Mouse (Mus musculus) kidney, postnatal 36 days (tissue): Measurements from ENCODE around the gene Mmrn2.
A peak's percentile ranks its signal among the peaks of the same experiment; 100 is the strongest.
"Not testable (repeated sequence)": the region's sequence is repeated elsewhere in the genome, so short reads cannot be mapped to it uniquely, and the experiment has no call there.

Experiments
- DNase-seq, 2 experiments: peaks; one replicate each; pipeline ENCODE4 v3.0.0; 2021 to 2022; ENCODE audit warnings: mixed read lengths in 2 of 2

The Mmrn2 gene

DNA sequence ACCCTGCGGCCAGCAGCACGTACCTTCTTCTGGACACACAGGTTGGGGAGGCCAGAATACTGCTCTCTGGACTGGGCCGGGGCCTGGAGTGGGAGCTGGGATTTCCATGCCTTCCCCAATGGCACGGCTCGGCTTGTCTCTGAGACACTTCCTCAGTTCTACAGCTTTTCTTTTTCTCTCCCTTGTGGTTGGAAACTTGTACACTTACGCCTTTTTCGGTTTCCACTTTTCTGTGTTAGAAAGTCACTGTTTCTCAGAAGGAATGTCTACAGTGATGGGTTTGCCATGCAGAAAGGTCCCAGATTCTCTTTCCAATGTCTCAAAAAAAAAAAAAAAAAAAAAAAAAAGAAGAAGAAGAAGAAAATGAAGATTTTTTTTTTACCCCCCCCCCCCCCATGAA lies 28.2 kb downstream of the Mmrn2 start:
- DNase-seq, result no peak

DNA sequence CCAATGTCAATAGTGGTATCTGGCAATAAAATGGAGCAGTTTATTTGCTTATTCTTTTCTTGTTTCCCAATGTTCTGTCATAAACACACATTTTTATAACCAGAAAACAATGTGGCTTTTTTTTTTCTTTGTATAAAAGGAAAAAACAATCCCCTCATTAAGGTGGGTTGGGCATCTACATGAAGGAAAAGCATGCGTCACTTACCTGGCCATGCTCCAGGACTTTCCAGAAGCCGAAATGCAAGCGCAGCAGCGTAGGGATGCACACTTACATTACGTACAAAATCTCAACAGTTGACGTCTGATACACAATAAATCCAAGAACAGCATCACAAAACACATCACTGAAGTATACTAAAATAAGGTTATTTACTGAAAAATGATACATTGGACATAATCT lies 35.5 kb downstream of the Mmrn2 start:
- DNase-seq, result peak in 1 of 2 experiments; percentile 28

DNA sequence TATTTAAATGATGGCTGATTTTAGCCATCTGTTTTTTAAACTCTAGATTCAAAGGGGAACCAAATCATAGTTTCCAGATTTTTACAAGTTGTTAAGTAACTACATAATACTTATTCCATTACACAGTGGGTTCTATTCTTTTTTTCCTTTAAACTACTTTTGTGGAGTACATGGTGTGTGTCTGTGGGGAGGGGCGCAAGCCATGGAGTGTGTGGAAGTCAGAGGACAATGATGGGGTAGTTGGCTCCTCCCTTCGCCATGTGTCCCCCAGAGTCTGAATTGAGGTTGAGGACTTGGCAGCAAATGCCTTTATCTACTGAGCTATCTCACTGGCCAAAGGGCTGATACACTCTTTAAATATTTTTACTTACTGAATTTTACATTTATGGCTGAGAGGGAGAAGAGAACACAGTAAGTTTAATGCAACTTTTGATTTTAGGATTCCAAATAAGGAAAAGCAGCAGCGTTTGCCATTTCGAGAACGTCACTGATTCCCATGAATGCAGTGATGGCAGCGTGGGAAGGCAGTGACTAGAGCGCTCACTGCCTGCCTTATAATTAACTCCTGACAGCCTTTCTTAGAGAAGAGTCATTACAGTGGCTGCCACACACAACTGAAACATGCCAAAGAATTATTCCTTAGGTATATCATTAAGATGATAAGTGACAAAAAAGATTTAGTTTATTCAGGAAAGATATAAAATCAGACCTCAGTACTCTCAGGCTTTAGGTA lies 37.1 kb downstream of the Mmrn2 start:
- DNase-seq, result no peak

DNA sequence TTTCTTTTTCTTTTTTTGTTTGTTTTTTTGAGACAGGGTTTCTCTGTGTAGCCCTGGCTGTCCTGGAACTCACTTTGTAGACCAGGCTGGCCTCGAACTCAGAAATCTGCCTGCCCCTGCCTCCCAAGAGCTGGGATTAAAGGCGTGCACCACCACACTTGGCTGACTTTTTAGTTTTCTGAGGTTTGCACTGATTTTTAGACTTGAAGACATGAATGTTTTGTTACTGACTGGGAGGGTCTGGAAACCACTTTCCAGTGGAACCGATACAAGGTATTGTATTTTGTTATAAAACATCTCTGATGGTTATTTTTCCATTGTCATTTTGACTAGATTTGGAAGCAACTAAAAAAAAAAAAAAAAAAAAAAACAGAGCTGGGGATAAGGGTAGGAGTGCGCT lies 41.7 kb downstream of the Mmrn2 start:
- DNase-seq, result not testable (repeated sequence)

DNA sequence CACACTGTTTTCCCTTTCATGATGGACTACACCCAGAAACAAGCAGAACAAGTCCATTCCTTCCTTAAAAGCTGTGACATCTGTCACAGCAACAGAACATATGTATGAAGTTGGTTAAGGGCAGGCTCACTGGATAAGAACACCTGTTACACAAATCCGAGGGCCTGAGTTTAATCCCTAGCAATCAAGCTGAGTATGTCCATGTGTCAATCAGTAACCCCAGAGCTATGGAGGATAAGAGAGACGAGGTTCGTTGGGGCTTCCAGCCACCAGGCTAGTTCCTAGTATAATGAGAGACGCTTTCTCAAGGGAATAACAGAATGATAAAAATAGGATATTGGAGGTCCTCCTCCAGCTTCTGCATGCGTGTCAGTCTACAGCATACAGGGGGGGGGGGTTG lies 42.2 kb downstream of the Mmrn2 start:
- DNase-seq, result no peak

GRCm38 (mm10) chr14:34421078-34421477 lies 45.8 kb downstream of the Mmrn2 start:
- no peak for DNase-seq

DNA sequence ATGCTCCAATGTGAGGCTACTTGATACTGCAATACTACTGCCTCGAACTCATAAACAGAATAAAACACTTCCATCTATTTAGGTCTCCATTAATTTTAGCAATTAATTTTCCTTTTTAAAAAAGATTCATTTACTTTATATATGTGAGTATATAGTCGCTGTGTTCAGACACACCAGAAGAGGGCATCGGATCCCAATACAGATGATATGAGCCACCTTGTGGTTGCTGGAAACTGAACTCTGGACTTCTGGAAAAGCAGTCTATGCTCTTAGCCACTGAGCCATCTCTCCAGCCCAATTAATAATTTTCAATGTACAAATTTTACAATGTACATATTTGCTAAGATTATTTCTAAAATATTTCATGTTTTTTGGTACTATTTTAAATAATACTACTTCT lies 53.0 kb downstream of the Mmrn2 start:
- DNase-seq, result no peak

DNA sequence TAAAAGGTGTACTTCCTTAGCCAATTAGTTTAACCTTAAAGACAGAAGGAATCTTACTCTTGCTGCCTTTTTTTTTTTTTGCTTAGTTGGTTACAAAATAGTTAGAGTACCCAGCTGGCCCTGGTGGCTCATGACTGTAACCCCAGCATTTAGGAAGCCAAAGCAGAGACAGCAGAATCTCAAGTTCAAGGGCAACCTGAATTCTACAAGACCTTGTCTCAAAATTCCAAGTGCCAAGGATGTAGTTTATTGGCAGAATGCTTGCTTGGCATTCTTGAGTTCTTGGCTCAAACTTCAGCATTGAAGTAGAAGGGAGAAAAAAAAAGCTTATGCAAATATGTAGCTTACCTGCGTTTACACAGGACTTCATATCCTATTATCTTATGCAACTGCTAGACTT lies 53.8 kb downstream of the Mmrn2 start:
- no peak for DNase-seq

DNA sequence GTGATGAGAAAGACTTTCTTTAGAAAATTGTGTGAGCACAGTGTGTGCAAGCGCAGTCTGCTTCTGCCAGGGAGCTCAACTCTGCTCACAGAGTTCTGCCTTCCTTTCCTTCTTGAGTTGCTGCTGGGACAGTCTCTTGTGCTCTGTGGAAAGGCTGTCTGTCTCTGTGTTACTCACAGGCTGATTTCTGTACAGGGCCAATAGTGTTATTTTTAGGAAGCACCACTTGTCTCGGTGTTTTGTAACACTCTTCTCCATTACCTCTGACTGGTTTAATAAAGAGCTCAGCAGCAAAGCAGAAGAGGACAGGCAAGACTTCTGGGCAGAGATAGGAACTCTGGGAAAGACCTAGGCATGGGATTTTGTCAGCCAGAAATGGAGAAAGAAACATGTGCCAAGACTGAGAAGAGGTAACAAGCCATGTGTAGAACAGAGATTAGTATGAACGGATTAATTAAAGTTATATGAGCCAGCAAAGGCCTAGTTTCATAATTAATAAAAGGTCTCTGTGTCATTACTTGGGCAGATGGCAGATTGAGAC lies 65.3 kb downstream of the Mmrn2 start:
- DNase-seq, result no peak

GRCm38 (mm10) chr14:34442531-34442930 lies 67.3 kb downstream of the Mmrn2 start:
- no peak for DNase-seq

- no peak for DNase-seq
These were observed 69.1 kb downstream of the Mmrn2 start for GRCm38 (mm10) chr14:34444368-34444767.

DNA sequence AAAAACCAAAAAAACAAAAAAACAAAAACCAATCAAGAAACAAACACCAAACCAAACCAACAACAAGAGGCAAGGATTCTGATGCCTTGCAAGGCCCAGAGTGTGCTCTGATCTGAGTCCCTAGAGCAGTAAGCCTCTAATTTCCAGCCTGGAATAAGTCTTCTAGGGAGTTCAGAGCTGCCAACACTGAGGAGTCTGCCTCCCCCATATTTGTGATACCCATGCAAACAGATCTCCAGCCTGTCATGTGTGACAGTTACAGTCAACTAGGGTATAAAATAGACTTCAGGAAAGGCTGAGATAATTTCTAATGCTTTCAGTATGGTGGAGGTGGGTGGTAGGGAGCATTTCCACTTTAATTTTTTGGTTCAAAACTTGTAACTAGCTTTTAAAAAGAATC lies 69.7 kb downstream of the Mmrn2 start:
- no peak for DNase-seq

DNA sequence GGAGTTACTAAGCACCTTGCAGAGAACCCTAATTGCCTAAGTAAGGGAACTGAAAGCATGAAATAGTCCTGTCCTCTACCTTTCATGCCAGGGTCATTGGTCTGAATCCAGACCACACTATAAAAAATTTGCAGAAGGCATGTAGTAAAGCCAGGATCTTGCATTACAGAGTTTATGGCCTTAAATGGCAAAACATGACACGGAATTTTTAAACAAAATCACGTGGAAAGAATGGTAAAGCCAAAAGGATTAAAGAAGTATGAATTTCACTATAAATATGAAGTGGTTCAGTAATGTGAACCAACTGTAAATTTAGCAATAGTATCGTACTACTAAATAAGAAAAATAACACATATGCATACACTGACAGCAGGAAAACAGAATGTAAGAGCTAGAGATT lies 70.1 kb downstream of the Mmrn2 start:
- no peak for DNase-seq

DNA sequence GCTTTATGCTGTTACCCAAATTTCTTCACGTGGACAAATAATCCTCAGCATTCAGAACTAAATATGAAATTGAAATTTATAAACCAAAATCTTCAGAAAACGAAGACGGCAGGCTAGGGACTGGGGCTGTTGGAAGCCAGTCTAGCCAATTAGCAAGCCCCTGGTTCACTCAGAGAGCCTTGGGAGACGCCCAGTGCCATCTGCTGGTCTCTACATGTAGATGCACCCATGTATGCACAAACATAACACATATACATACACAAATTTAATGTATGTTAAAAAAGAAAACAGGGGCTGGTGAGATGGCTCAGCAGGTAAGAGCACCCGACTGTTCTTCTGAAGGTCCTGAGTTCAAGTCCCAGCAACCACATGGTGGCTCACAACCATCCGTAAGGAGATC lies 71.4 kb downstream of the Mmrn2 start:
- DNase-seq, result no peak

DNA sequence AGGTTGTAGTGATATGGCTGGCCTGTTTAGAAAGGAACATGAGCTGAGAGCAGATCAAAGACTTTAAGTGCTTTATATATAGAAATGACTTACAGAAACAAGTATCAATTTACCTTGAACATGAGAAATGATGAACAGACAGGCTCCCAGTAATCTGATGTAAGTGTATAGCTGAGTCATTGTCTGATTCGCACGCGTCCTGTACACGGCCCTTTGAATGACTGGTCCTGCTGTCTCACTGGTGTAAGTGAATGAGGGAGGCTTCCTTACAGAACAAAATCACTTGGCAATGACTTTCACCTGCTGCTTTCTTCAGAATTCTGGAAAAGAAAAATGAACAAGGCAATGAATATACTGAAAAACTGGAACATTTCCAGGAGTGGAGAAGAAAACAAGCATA lies 72.4 kb downstream of the Mmrn2 start:
- no peak for DNase-seq

- no peak for DNase-seq
These were observed 73.1 kb downstream of the Mmrn2 start for GRCm38 (mm10) chr14:34448398-34448797.

DNA sequence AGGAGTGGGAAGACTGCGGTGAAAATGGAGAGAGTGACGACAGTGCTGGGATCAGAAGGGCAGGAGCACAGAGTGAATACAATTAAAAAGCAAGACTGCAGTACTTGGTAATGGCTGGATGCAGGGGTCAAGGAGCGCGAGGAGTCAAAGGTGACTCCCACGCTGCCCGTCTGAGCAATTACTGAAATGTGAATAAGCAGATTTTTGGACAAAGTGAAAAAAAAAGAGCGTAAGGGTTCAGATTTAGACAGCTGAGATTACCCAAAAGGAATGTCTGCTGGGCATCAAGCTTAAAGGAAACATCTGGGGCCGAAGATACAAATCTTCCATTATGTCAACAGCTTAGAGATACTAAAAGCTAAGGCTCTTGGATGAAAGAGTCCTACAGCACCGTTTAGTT lies 74.5 kb downstream of the Mmrn2 start:
- DNase-seq, result peak; percentile 53 to 62

DNA sequence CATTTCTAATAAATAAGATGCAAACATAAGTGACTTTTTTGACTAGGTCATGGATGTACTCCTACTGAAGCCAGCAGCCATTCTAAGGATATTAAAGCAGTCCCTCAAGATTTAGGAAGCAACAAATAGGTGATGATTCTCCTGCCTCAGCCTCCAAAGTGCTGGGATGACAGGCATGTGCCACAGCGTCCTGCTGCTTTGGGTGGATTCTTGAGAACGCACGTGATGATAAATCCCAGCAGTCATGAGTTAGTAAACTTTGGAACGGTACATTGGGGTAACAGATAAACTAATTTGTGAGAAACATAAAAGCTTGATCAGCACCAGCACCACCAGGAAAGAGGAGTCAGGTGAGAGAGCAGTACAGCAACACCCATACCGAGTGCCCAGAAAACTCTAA lies 75.2 kb downstream of the Mmrn2 start:
- no peak for DNase-seq

- no peak for DNase-seq
These were observed 76.6 kb downstream of the Mmrn2 start for GRCm38 (mm10) chr14:34451872-34452271.

GRCm38 (mm10) chr14:34453648-34454047 lies 78.4 kb downstream of the Mmrn2 start:
- no peak for DNase-seq
